Mouse (Mus musculus): ENCODE results near the gene Etl4.

DNA sequence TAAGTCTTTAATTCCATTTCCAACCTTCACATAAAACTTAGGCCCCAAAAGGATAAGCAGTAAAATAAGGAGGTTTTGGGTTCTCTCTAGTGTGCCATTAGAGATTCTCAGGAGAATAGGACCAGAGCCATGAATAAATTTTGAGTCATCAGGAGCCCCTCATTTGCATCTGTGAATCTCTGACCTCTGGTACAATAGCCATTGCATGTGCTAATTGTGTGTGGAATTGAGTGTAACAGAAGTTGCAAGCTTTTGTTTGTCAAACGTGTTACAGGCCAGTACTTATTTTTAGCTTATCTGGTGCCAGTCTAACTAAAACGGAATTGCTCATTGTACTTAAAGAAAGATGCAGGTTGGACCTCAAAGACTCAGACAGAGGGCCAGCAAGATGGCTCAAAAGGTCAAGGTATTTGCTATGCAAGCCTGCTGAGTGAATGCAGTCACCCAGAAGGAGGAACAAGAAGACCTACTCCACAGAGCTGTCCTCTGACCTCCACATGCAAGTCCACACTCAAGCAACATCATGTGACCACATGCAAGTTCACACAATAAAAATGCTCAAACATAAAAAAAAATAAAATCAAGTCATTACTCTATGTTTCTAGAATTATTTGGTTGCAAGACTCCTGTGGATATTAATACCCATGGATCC lies 576.7 kb downstream of the Etl4 start:
- TF ChIP-seq CTCF (IDR thresholded peaks at IDR 0.05; ENCODE audit: extremely low read depth, insufficient read length, insufficient replicate concordance, low read depth, low read length) (no peak), POLR2A (IDR thresholded peaks at IDR 0.05; ENCODE audit: low read depth, low read length) (no peak)

Data from small intestine, adult 2 months (tissue).